12 mouse cellular contexts compared by ENCODE assay signal in the genomic region with DNA sequence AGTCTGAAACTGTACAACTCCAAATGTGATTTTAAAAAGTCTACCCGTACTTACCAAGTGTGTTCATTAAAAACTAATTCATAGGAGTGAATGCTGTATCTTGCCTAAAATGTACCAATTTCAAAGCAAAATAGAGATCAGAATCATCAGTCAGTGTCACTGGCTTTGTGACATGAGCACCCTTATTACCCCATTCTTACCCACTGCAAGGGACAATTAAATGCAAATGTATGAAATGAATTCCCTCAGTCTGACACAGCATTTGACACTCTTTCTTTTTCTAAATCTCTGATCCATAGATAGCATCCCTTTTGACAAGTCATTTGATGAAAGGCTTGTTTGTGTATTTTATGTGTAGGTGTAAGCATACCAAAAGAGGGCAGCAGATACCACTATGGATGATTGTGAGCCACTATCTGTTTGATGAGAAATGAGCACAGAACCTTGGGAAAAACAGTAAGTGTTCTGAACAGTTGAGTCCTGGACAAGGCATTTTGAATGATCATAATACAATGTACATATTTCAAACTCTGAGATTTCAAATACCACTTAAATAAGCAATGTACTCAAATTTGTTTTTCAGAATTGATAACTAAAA.
DNase-seq lines count a peak whose midpoint lies in the region; ATAC-seq and TF ChIP-seq lines count a peak whose summit lies in the region.
"Had no signal": no experiment of that assay in that cellular context is flagged by ENCODE, and none has a peak within 500 bp of the region (broad histone marks: within the 10 kb centered on the region; RNA-seq: fewer than 3 reads in every experiment).

No protein-coding gene starts in this region.

- TF ChIP-seq CTCF in heart, adult 2 months (IDR thresholded peaks at IDR 0.05), result peak; percentile 84
- TF ChIP-seq CTCF in liver, embryonic 14.5 days (IDR thresholded peaks at IDR 0.05; ENCODE audit: low read depth), result peak; percentile 19; the same call in 1 of the 2 replicates
- peak; percentile 77 for TF ChIP-seq CTCF in forebrain, postnatal 0 days (IDR thresholded peaks at IDR 0.05; ENCODE audit: low read depth)

- no peak overlapping the region for H3K4me2 ChIP-seq in liver, embryonic 14.5 days (ENCODE audit: low read depth)
- H3K4me2 ChIP-seq in forebrain, postnatal 0 days (ENCODE audit: low read depth), result no peak overlapping the region
- H3K4me2 ChIP-seq: heart, embryonic 11.5 days had no signal

- no peaks in the 10 kb centered on the region for H3K36me3 ChIP-seq in heart, adult 2 months (ENCODE audit: control insufficient read depth, insufficient read depth, low read length)
- no peaks in the 10 kb centered on the region for H3K36me3 ChIP-seq in liver, embryonic 14.5 days (replicated peaks; ENCODE audit: control insufficient read depth, insufficient read depth, low read depth)
- peaks cover 3% of the 10 kb centered on the region; the same call in 1 of the 2 replicates for H3K36me3 ChIP-seq in forebrain, postnatal 0 days (ENCODE audit: insufficient read depth)

- no peak for DNase-seq in heart, adult 2 months
- no peak for DNase-seq in heart, postnatal 25 days (ENCODE audit: low spot score)
- no peak for DNase-seq in liver, embryonic 14.5 days (ENCODE audit: low read depth in 3 of 3, low spot score in 3 of 3)
- DNase-seq in liver, result no peak
- peak; percentile 66 for DNase-seq in adipocyte (ENCODE audit: low spot score)
- DNase-seq in forebrain, postnatal 0 days, result peak; percentile 58
- DNase-seq in yolk sac, embryonic 10.5 days (ENCODE audit: low spot score), result no peak
- DNase-seq in heart, postnatal 36 days, result no peak
- DNase-seq: layer of hippocampus, adult 9-11 months; right cerebral cortex, adult 18-20 months had no signal

- H3K4me3 ChIP-seq in heart, adult 2 months, result no peak overlapping the region
- no peak overlapping the region for H3K4me3 ChIP-seq in liver, embryonic 14.5 days (ENCODE audit: insufficient read depth in 1 of 2, low read depth in 2 of 2, low read length in 2 of 2)
- H3K4me3 ChIP-seq in forebrain, postnatal 0 days (ENCODE audit: low read depth, low read length), result no peak overlapping the region

- no peaks in the 10 kb centered on the region for H3K27me3 ChIP-seq in heart, adult 2 months (ENCODE audit: control insufficient read depth, insufficient read depth, low read length)
- H3K27me3 ChIP-seq in liver, embryonic 14.5 days (ENCODE audit: control insufficient read depth, insufficient read depth, low read length), result no peaks in the 10 kb centered on the region
- no peaks in the 10 kb centered on the region for H3K27me3 ChIP-seq in forebrain, postnatal 0 days (ENCODE audit: insufficient read depth, low read length)

- 85% methylated on average over 1 of the region's 1 CpGs for WGBS in heart, adult 2 months
- WGBS in liver, embryonic 14.5 days (ENCODE audit: insufficient replicate concordance), result 66% methylated on average over 1 of the region's 1 CpGs
- WGBS in forebrain, postnatal 0 days, result 60% methylated on average over 1 of the region's 1 CpGs

- H3K27ac ChIP-seq in heart, adult 2 months, result no peak overlapping the region
- no peak overlapping the region for H3K27ac ChIP-seq in liver, embryonic 14.5 days
- no peak overlapping the region for H3K27ac ChIP-seq in forebrain, postnatal 0 days (ENCODE audit: low read depth, low read length)
- H3K27ac ChIP-seq: macrophage had no signal

- no peak overlapping the region for H3K9ac ChIP-seq in heart, adult 2 months (ENCODE audit: low read depth, low read length)
- no peak overlapping the region for H3K9ac ChIP-seq in liver, embryonic 14.5 days (replicated peaks)
- H3K9ac ChIP-seq in forebrain, postnatal 0 days, result no peak overlapping the region

- H3K79me2 ChIP-seq in heart, adult 2 months (replicated peaks; ENCODE audit: control insufficient read depth, insufficient read depth, low read length), result no peaks in the 10 kb centered on the region

- no peaks in the 10 kb centered on the region for H3K4me1 ChIP-seq in heart, adult 2 months (ENCODE audit: control insufficient read depth, insufficient read depth, low read length)
- H3K4me1 ChIP-seq in liver, embryonic 14.5 days (replicated peaks; ENCODE audit: control insufficient read depth in 2 of 2, insufficient read depth in 2 of 2, low read length in 1 of 2), result no peaks in the 10 kb centered on the region
- H3K4me1 ChIP-seq in forebrain, postnatal 0 days (ENCODE audit: insufficient read depth), result no peaks in the 10 kb centered on the region

- TF ChIP-seq POLR2A in heart, adult 2 months (IDR thresholded peaks at IDR 0.05; ENCODE audit: insufficient read depth, low read depth, low read length), result no peak

- no peaks in the 10 kb centered on the region for H3K9me3 ChIP-seq in liver, embryonic 14.5 days (ENCODE audit: control insufficient read depth, low read length)
- no peaks in the 10 kb centered on the region for H3K9me3 ChIP-seq in forebrain, postnatal 0 days (ENCODE audit: low read length)

- intact Hi-C loops in heart, adult 2 months (cut with DNase I), result loop anchor here (1.0 kb wide), 1 partner anchor 674 kb away; no protein-coding TSS in a partner anchor
- intact Hi-C loops in heart, postnatal 25 days (cut with DNase I), result no loop called here
- intact Hi-C loops in heart, postnatal 36 days (cut with DNase I), result loop anchor here (2.0 to 5.0 kb wide), 3 partner anchors 103 to 676 kb away; a partner anchor contains a TSS

- no peak for TF ChIP-seq EP300 in heart, adult 2 months (IDR thresholded peaks at IDR 0.05; ENCODE audit: insufficient read depth, low read depth, low read length)
- TF ChIP-seq EP300 in liver, embryonic 14.5 days (IDR thresholded peaks at IDR 0.05; ENCODE audit: low read depth), result no peak

- ATAC-seq in liver, embryonic 14.5 days (ENCODE audit: insufficient read depth), result no peak
- peak; percentile 58; the same call in 1 of the 2 replicates for ATAC-seq in forebrain, postnatal 0 days

Comparison
In these comparisons a context has a peak if more than half of its experiments do, and no peak if none do; other contexts are left out.
1. DNase-seq: peak in adipocyte (single experiment) and forebrain, postnatal 0 days (single experiment); none in heart, adult 2 months (0 of 2), heart, postnatal 25 days (single experiment), liver, embryonic 14.5 days (0 of 3), liver (single experiment), yolk sac, embryonic 10.5 days (single experiment) and heart, postnatal 36 days (0 of 2).
2. CTCF ChIP-seq: peak in every context shown above with its lines; median percentile 84 in heart, adult 2 months; 77 in forebrain, postnatal 0 days; 19 in liver, embryonic 14.5 days.